Mouse (Mus musculus) limb, embryonic 14.5 days (tissue): ENCODE results near the gene Plcl2. TPM values are rescaled to one million over a fixed set of nuclear protein-coding genes. Genes with fewer than 3 reads are reported as not detected.

Experiments used
- ATAC-seq: fragments of 200-750 bp; cut with Nextera tagmentation; 2 replicates; pipeline ENCODE4 v1.8.0; 2017; ENCODE audit warnings: low read depth, moderate number of reproducible peaks, moderate TSS enrichment; ENCODE audit not compliant: low FRiP score
- DNase-seq: peaks from one replicate; pipeline ENCODE4 v3.0.0-alpha.2; 2015; ENCODE audit warnings: low spot score
- H3K27ac ChIP-seq: fragments of 300-500 bp; sonication (generic); replicated peaks from 2 replicates; pipeline ENCODE4 v1.5.1; 2014; ENCODE audit warnings: low read depth, mild to moderate bottlenecking, low read length, moderate library complexity, mixed read lengths
- H3K27me3 ChIP-seq: fragments of 300-500 bp; sonication (generic); 2 replicates; pipeline ENCODE4 v1.6.1; 2014; ENCODE audit warnings: low read length, mixed read lengths; ENCODE audit not compliant: control insufficient read depth, insufficient read depth
- H3K36me3 ChIP-seq: fragments of 300-500 bp; sonication (generic); 2 replicates; pipeline ENCODE4 v1.6.1; 2014; ENCODE audit warnings: mild to moderate bottlenecking, low read length, moderate library complexity, mixed read lengths; ENCODE audit not compliant: control insufficient read depth, insufficient read depth
- H3K4me1 ChIP-seq: fragments of 300-500 bp; sonication (generic); 2 replicates; pipeline ENCODE4 v1.6.1; 2014; ENCODE audit warnings: antibody characterized with exemption, low read length, mixed read lengths; ENCODE audit not compliant: control insufficient read depth, insufficient read depth
- H3K4me2 ChIP-seq: fragments of 300-500 bp; sonication (generic); replicated peaks from 2 replicates; pipeline ENCODE4 v1.6.1; 2014; ENCODE audit warnings: low read depth, mild to moderate bottlenecking, low read length, moderate library complexity; ENCODE audit not compliant: severe bottlenecking
- H3K4me3 ChIP-seq: fragments of 300-500 bp; sonication (generic); replicated peaks from 2 replicates; pipeline ENCODE4 v1.5.1; 2014; ENCODE audit warnings: low read length
- H3K9ac ChIP-seq: fragments of 300-500 bp; sonication (generic); 2 replicates; pipeline ENCODE4 v1.6.1; 2014; ENCODE audit warnings: mild to moderate bottlenecking, low read depth, low read length, moderate library complexity; ENCODE audit not compliant: severe bottlenecking
- H3K9me3 ChIP-seq: fragments of 300-500 bp; sonication (generic); 2 replicates; pipeline ENCODE4 v1.6.1; 2016; ENCODE audit warnings: low read length; ENCODE audit not compliant: control insufficient read depth
- POLR2A ChIP-seq: fragments of 200-500 bp; IDR thresholded peaks from 2 replicates; pipeline ENCODE4 v1.8.0; 2012; ENCODE audit warnings: inconsistent platforms, mild to moderate bottlenecking, moderate library complexity, borderline replicate concordance; ENCODE audit not compliant: insufficient read depth, insufficient read length; ENCODE audit errors: extremely low read depth
- WGBS: fragments of 180-500 bp; shearing (Covaris S2); extraction: QIAGEN DNeasy Blood & Tissue Kit; methylation state at CpG from one replicate; pipeline ENCODE4 v1.1.7; 2014; 5-methylcytosine and 5-hydroxymethylcytosine counted together
- polyA plus RNA-seq, 2 experiments: library from polyadenylated mRNA; depleted of rRNA in 1 of 2; stranded (reverse) in 1 of 2; unstranded in 1 of 2; fragments of >200 nt; fragmentation: Nextera tagmentation in 1 of 2; extraction: Ambion mirVana in 1 of 2; gene quantifications; 2 replicates each; pipeline versions ENCODE4 v1.2.1 to v1.2.3; 2012 to 2014

Gene Plcl2
- polyA plus RNA-seq, 2 experiments, result 4.9 to 6.7 TPM

DNA sequence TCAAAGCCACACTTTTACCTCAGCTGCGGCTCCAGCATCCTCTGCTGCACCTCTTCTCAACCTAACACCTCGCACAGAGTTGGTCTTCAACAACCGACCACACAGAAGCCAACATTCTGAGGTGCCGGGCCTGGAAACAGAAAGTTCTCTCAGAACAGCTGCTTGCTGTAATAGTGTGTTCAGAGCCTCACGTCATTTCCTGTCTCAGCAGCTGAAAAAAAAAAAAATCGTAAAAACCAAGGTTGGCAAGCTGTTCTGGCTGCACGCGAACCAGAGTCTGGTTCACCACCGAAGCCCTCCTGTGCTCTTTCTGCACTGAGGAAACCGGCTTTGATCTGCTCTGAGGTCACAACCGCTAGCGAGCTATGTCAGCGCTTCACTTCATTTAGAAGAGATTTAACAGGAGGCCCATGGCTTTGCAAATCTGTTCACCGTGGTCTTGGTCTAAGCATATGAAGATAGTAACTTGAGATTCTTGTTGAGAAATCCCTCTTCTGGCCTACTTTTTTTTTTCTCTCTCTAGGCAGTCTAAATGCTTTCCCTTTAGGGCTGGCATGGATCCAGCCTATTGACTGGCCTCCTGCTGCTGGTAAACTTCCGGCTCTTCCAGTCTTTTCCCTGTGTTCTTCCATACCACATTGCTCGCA lies 38.6 kb upstream of the Plcl2 start:
- DNase-seq (peak; percentile 87), ATAC-seq (peak; percentile 82)
- Histone ChIP-seq H3K36me3 (no peaks in the 10 kb centered on the region), H3K4me1 (peaks cover 15% of the 10 kb centered on the region), H3K9ac (peak overlapping the region; percentile 21; the same call in 1 of the 2 replicates), H3K27ac (peak overlapping the region; percentile 87), H3K27me3 (no peaks in the 10 kb centered on the region), H3K4me3 (peak overlapping the region; percentile 15), H3K9me3 (no peaks in the 10 kb centered on the region), H3K4me2 (peak overlapping the region; percentile 45)
- 14% methylated on average over 16 of the region's 16 CpGs for WGBS
- TF ChIP-seq POLR2A, result no peak

- Histone ChIP-seq H3K27ac (no peak overlapping the region), H3K9me3 (no peaks in the 10 kb centered on the region), H3K4me1 (peaks cover 15% of the 10 kb centered on the region), H3K4me2 (no peak overlapping the region), H3K36me3 (no peaks in the 10 kb centered on the region), H3K4me3 (no peak overlapping the region), H3K27me3 (no peaks in the 10 kb centered on the region), H3K9ac (no peak overlapping the region)
- TF ChIP-seq POLR2A, result no peak
- ATAC-seq (no peak), DNase-seq (no peak)
- WGBS, result 58% methylated on average over 3 of the region's 3 CpGs
Measured at GRCm38 (mm10) chr17:50471230-50471629, 38.0 kb upstream of the Plcl2 start.

DNA sequence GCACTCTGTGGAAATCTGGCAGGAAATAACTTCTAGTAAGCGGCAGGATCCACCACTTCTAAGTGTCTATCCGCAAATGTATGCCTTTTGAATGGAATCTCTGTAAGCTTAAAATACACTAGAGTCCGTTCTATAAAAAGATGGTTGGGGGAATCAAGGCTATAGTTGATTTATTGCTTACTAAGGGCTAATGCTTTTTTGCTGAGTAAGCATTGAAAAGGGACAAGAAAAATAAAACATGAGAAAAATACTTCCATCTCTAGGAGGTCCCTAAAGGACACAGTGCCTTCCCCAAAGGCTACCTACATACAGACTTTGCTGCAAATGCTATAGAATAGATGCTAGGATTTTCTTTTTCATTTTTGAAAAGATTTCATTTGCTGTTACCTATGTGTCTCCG lies 31.9 kb upstream of the Plcl2 start:
- ATAC-seq, result no peak
- 89% methylated on average over 4 of the region's 4 CpGs for WGBS

DNA sequence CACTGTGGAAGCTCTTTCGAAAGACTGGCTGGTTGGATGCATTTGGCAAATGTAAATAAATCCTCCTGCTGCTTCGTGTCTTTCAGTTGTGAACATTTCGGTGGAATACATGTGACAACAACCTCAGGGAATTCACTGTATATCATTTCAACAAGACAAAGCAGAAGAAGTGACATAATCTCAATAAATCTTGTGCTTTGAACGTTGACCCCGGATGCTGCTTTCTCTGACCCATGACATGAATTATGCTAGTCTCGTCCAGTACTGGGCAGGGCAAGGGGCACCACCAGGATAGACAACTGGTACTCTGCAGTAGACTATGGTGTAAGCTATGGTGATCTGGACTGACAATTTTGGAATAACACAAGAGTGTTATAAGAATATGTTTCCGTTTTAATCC lies 28.3 kb upstream of the Plcl2 start:
- Histone ChIP-seq H3K4me1 (no peaks in the 10 kb centered on the region), H3K9ac (no peak overlapping the region), H3K9me3 (no peaks in the 10 kb centered on the region), H3K36me3 (no peaks in the 10 kb centered on the region), H3K4me3 (no peak overlapping the region), H3K4me2 (no peak overlapping the region), H3K27me3 (no peaks in the 10 kb centered on the region), H3K27ac (no peak overlapping the region)
- no peak for TF ChIP-seq POLR2A
- ATAC-seq, result no peak
- no peak for DNase-seq
- 77% methylated on average over 7 of the region's 7 CpGs for WGBS

More for the DNA sequence above, 31.9 kb upstream of the Plcl2 start:
- no peak overlapping the region for H3K4me3 ChIP-seq
- H3K27ac ChIP-seq, result no peak overlapping the region
- no peak for TF ChIP-seq POLR2A
- H3K9ac ChIP-seq, result no peak overlapping the region
- no peaks in the 10 kb centered on the region for H3K27me3 ChIP-seq
- no peaks in the 10 kb centered on the region for H3K4me1 ChIP-seq
- DNase-seq, result no peak
- no peaks in the 10 kb centered on the region for H3K36me3 ChIP-seq
- no peaks in the 10 kb centered on the region for H3K9me3 ChIP-seq
- H3K4me2 ChIP-seq, result no peak overlapping the region

- no peaks in the 10 kb centered on the region for H3K9me3 ChIP-seq
- WGBS, result 69% methylated on average over 7 of the region's 7 CpGs
- no peak overlapping the region for H3K9ac ChIP-seq
- DNase-seq (no peak), ATAC-seq (no peak)
- no peak overlapping the region for H3K4me2 ChIP-seq
- no peaks in the 10 kb centered on the region for H3K4me1 ChIP-seq
- H3K4me3 ChIP-seq, result no peak overlapping the region
- no peak overlapping the region for H3K27ac ChIP-seq
- H3K36me3 ChIP-seq, result no peaks in the 10 kb centered on the region
- no peak for TF ChIP-seq POLR2A
- H3K27me3 ChIP-seq, result no peaks in the 10 kb centered on the region
Measured at GRCm38 (mm10) chr17:50483700-50484099, 25.5 kb upstream of the Plcl2 start.

DNA sequence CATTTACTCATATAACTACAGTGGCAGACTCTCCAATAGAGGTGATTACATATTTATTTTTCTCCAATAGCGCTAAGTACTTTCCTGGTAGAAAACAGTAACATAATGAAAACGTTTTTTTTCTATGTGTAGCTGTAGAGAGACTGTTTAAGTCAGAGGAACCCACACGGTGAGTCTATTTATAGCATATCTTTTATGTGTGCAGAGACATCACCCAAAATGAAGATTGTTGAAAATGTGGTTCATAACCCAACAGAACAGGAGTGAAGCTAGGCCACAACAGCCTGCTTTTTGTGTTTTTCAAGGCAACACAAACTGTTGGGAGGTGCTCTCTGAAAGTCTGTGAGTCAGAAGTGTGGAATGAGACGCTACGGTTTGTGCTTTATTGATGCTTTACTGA lies 24.2 kb upstream of the Plcl2 start:
- Histone ChIP-seq H3K4me2 (no peak overlapping the region), H3K9me3 (no peaks in the 10 kb centered on the region), H3K27ac (no peak overlapping the region), H3K4me3 (no peak overlapping the region), H3K27me3 (no peaks in the 10 kb centered on the region), H3K4me1 (no peaks in the 10 kb centered on the region), H3K9ac (no peak overlapping the region), H3K36me3 (no peaks in the 10 kb centered on the region)
- DNase-seq (no peak), ATAC-seq (no peak)
- whole genome bisulfite sequencing, result 68% methylated on average over 5 of the region's 5 CpGs
- no peak for TF ChIP-seq POLR2A
